Mouse (Mus musculus): ENCODE results near the gene Rbm47. TPM values are rescaled to one million over a fixed set of nuclear protein-coding genes. Genes with fewer than 3 reads are reported as not detected.

Gene Rbm47
- polyA plus RNA-seq, 1 experiment from 2014 or later: 2.4 TPM

DNA sequence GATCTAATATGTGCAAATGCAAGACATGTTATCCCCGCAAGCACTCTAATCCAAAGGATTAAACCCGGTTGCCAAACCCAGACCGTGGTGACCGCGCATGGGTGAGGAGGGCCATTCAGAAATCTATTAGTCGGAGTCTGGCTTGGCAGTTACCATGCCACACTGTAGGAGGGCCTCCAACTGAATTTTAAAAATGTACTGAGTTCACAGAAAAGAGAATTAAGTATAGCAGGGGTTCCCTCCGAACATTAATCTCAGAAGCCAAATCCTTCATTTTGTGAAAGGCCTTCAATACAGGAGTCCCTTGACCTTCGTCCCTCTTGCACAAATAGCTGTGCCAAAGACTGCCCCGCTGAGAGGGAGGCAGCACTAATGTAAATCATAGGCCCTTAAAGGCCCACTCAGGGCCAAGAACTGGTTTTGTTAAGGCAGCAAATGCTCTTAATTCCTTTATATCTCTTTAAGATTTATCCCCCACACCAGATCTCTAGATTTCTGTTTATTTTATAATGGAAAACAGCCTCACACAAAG lies 16.4 kb downstream of the Rbm47 start:
- H3K9ac ChIP-seq (replicated peaks): no peak overlapping the region
- ATAC-seq (ENCODE audit: insufficient number of reproducible peaks, insufficient read depth, low FRiP score, low TSS enrichment, low read depth): no peak
- peaks cover 25% of the 10 kb centered on the region; the same call in 1 of the 2 replicates for H3K27me3 ChIP-seq
- no peaks in the 10 kb centered on the region for H3K9me3 ChIP-seq
- H3K4me1 ChIP-seq (replicated peaks): peaks cover 2% of the 10 kb centered on the region; the same call in 1 of the 2 replicates
- H3K27ac ChIP-seq: no peak overlapping the region
- H3K4me2 ChIP-seq: no peak overlapping the region
- no peak overlapping the region for H3K4me3 ChIP-seq (replicated peaks)
- whole genome bisulfite sequencing: 82% methylated on average over 9 of the region's 9 CpGs
- H3K36me3 ChIP-seq: no peaks in the 10 kb centered on the region

DNA sequence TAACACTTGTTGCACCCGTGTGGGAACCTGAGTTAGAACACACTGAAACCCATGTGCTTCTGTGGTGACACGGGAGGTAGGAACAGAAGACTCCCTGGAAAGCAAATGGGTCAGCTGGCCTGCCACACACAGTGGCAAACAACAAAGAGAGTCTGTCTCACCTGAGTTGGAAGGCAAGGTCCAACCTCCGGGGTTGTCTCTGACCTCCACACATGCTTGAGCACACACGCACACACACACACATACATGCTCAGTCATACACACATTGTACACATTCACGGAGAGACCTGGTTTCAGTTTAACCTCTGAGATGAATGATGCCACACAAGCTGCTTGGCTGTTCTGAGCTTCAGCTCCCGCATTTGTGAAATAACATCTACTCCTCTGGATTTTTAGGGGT lies 18.3 kb downstream of the Rbm47 start:
- H3K27me3 ChIP-seq: peaks cover 33% of the 10 kb centered on the region

DNA sequence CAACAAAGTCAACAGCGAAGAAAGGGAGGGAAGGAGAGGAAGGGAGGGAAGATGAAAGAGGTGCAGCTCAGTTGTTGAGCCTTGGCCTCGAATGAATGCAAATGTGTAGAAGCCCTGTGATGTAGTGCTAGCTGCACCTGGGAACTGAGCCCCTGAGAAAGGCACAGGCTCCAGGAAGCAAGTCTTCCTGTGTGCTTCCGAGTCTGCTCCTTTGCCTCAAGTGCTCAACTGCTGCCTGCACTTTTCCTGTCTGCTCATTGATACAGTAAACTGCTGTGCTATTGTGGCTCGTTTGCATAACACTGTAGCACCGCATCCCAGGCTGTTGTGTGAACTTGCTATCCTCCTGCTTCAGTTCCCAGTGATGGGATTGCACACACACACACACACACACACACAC lies 19.4 kb downstream of the Rbm47 start:
- peaks cover 44% of the 10 kb centered on the region for H3K27me3 ChIP-seq
- H3K36me3 ChIP-seq: no peaks in the 10 kb centered on the region
- no peak overlapping the region for H3K4me3 ChIP-seq (replicated peaks)
- no peak overlapping the region for H3K27ac ChIP-seq
- no peak for ATAC-seq (ENCODE audit: insufficient number of reproducible peaks, insufficient read depth, low FRiP score, low TSS enrichment, low read depth)
- no peak overlapping the region for H3K4me2 ChIP-seq
- H3K9me3 ChIP-seq: no peaks in the 10 kb centered on the region
- 29% methylated on average over 5 of the region's 5 CpGs for WGBS
- peaks cover 12% of the 10 kb centered on the region for H3K4me1 ChIP-seq (replicated peaks)
- no peak overlapping the region for H3K9ac ChIP-seq (replicated peaks)

More for the DNA sequence above, 18.3 kb downstream of the Rbm47 start:
- H3K9me3 ChIP-seq: no peaks in the 10 kb centered on the region
- 83% methylated on average over 6 of the region's 6 CpGs for WGBS
- H3K9ac ChIP-seq (replicated peaks): no peak overlapping the region
- H3K4me3 ChIP-seq (replicated peaks): no peak overlapping the region
- no peak overlapping the region for H3K27ac ChIP-seq
- no peak overlapping the region for H3K4me2 ChIP-seq
- H3K4me1 ChIP-seq (replicated peaks): peaks cover 12% of the 10 kb centered on the region
- no peaks in the 10 kb centered on the region for H3K36me3 ChIP-seq
- no peak for ATAC-seq (ENCODE audit: insufficient number of reproducible peaks, insufficient read depth, low FRiP score, low TSS enrichment, low read depth)

DNA sequence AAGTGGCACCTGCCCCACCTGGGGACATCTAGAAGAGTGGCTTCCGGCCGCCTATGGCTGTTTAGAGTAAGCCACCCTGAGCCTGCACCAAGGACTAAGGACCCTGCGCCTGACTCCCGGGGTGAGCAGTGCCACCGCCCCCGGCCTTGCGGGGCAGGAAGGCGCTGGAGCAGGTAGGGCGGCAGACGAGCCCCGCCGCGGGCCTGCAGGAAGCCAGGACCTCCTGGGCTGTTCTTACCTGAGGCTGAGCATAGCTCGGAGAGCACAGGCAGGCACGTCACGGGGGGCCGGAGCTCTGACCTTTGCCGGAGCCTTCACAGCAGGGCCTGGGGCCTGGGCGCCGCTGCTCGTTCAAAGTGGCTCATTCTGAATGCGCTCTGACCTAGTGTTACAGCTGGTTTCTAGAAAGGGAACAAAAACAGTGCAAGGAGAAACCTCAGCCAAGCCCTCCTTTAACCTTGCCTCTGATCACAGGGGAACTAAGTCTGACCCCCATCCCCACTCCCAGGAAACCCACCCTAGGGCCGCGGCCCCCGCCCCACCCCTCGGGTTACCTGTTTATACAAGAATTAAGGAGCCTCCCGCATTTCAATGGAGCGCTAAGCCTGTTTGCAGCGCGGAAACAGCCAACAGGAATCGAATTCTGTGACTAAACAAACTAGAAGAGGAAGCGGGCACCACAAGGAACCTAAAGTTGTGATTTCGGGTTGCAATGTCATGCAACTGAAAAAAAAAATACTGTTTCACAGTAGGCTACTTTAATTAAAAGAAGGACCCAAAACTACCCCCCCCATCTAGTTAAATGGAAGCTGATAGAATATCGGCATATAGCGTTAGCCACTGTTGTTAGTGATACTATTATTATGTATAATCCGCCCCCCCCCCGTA lies 21.4 kb downstream of the Rbm47 start:
- no peaks in the 10 kb centered on the region for H3K36me3 ChIP-seq
- no peak; the same call in 1 of the 2 replicates for ATAC-seq (ENCODE audit: insufficient number of reproducible peaks, insufficient read depth, low FRiP score, low TSS enrichment, low read depth)

DNA sequence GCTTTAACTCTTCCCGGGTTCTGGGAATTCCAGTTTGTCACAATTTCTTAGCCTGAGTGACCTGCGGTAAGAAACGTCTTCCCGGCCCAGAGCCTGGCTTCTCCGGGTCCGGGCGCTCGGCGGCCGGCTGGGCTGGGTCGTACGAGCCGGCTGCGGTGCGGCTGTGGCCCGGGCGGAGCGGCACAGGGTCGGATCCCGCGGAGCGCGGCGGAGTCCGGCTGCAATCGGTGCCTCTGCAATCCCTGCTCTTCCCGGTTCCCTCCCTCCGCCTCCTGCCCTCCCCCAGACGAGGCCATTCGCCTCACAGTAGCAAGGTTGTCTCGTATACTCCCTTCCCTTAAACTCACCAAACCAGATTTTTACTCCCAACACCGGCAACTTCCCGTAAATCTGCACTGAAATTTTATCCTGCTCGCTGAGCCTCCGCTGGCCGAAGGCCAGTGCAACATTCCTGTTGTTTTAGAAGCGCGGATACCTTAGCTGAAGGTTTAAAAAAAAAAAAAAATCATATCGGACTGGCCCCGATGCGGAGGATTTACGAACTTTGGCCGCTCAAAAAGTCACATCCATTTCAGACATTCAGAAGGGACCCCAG lies 22.1 kb downstream of the Rbm47 start:
- under 1% methylated on average over 42 of the region's 43 CpGs for WGBS
- Histone ChIP-seq H3K27me3 (peaks cover 47% of the 10 kb centered on the region), H3K4me1 (replicated peaks) (peaks cover 12% of the 10 kb centered on the region), H3K9ac (replicated peaks) (peak overlapping the region; percentile 61), H3K36me3 (no peaks in the 10 kb centered on the region), H3K27ac (0 out of 2 replicates have a peak overlapping the region, but pooled peaks have one; percentile 35), H3K4me3 (replicated peaks) (peak overlapping the region; percentile 54), H3K4me2 (peak overlapping the region; percentile 94), H3K9me3 (no peaks in the 10 kb centered on the region)
- peak; percentile 58; the same call in 1 of the 2 replicates for ATAC-seq (ENCODE audit: insufficient number of reproducible peaks, insufficient read depth, low FRiP score, low TSS enrichment, low read depth)

More for the DNA sequence above, 21.4 kb downstream of the Rbm47 start:
- peak overlapping the region; percentile 60 for H3K9ac ChIP-seq (replicated peaks)
- no peaks in the 10 kb centered on the region for H3K9me3 ChIP-seq
- peaks cover 12% of the 10 kb centered on the region for H3K4me1 ChIP-seq (replicated peaks)
- H3K4me3 ChIP-seq (replicated peaks): peak overlapping the region; percentile 54
- peaks cover 47% of the 10 kb centered on the region for H3K27me3 ChIP-seq
- H3K4me2 ChIP-seq: peak overlapping the region; percentile 94
- H3K27ac ChIP-seq: peak overlapping the region; percentile 53; the same call in 1 of the 2 replicates
- WGBS: 8% methylated on average over 37 of the region's 37 CpGs

DNA sequence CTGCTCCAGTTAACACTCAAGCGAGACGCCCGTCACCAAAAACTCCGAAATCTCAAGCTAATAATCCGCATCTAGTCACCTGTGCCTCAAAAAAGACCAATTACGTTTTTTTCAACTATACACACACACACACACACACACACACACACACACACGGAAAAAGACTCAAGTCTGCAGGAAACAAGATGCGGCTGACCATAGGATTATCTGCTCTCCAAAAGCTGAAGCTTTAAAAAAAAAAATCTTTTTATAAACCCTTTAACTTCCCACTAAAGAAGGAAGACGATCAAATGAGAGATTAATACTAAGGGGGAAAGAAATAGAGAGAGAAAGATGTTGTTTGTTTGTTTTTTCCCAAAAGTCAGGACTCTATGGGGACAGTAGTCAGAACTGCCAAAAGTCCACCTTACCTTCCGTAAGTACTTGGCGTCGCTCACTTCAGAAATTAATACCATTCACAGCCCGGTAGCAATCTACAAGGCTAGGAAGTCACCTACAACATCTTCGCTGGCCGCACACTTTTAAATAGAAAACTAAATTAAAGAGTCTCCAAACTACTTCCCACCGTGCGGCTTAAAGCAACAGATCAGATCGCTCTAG lies 22.7 kb downstream of the Rbm47 start:
- peak overlapping the region; percentile 94 for H3K4me2 ChIP-seq
- WGBS: under 1% methylated on average over 18 of the region's 18 CpGs
- no peak overlapping the region for H3K27ac ChIP-seq
- H3K4me1 ChIP-seq (replicated peaks): peaks cover 12% of the 10 kb centered on the region
- H3K4me3 ChIP-seq (replicated peaks): peak overlapping the region; percentile 54
- peak overlapping the region; percentile 61 for H3K9ac ChIP-seq (replicated peaks)
- no peaks in the 10 kb centered on the region for H3K36me3 ChIP-seq
- no peaks in the 10 kb centered on the region for H3K9me3 ChIP-seq
- ATAC-seq (ENCODE audit: insufficient number of reproducible peaks, insufficient read depth, low FRiP score, low TSS enrichment, low read depth): no peak
- H3K27me3 ChIP-seq: peaks cover 47% of the 10 kb centered on the region

DNA sequence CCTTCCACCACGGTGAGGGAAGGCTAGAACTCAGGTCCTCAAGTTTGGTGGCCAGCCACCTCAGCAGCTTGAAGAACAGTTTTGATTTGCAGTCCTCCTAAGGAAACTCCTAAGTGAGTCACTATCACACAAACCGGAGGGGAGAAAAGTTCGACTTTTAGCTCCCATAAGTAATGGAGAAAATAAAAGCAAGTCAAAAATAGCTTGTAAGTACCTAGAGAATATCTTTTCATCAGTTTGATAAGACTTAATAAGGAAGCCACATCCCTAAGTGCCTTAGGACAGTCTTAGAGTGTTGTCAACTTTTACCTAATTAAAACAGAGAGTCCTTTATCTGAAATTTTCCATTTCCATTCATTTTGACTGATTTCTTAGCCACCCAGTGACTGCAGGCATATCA lies 23.3 kb downstream of the Rbm47 start:
- WGBS: 31% methylated on average over 3 of the region's 3 CpGs
- peaks cover 46% of the 10 kb centered on the region for H3K27me3 ChIP-seq
- no peaks in the 10 kb centered on the region for H3K9me3 ChIP-seq
- peak overlapping the region; percentile 54 for H3K4me3 ChIP-seq (replicated peaks)
- peaks cover 12% of the 10 kb centered on the region for H3K4me1 ChIP-seq (replicated peaks)
- ATAC-seq (ENCODE audit: insufficient number of reproducible peaks, insufficient read depth, low FRiP score, low TSS enrichment, low read depth): no peak
- H3K27ac ChIP-seq: no peak overlapping the region
- H3K4me2 ChIP-seq: peak overlapping the region; percentile 94
- no peaks in the 10 kb centered on the region for H3K36me3 ChIP-seq
- no peak overlapping the region for H3K9ac ChIP-seq (replicated peaks)

DNA sequence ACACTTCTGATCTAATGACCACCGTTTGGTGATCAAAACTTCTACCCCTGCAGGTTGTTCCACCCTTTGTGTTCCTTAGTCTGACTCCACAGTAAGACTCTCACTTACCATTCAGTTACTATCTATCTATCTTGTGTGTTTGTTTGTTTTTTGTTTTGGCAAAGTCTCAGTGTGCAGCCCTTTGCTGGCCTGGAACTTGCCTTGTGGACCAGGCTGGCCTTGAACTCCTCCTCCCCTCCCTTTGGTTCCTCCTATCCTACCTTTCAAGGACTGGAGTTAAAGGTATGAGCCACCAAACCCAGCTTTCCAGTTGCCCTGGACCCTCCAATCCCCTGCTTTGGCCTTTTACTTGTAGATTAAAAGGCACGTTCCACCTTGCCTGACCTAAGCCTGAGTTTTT lies 23.8 kb downstream of the Rbm47 start:
- no peak overlapping the region for H3K4me2 ChIP-seq
- H3K27ac ChIP-seq: no peak overlapping the region
- no peaks in the 10 kb centered on the region for H3K36me3 ChIP-seq
- ATAC-seq (ENCODE audit: insufficient number of reproducible peaks, insufficient read depth, low FRiP score, low TSS enrichment, low read depth): no peak
- H3K4me1 ChIP-seq (replicated peaks): peaks cover 12% of the 10 kb centered on the region
- H3K9me3 ChIP-seq: no peaks in the 10 kb centered on the region
- no peak overlapping the region for H3K4me3 ChIP-seq (replicated peaks)
- 53% methylated on average over 2 of the region's 2 CpGs for WGBS
- H3K9ac ChIP-seq (replicated peaks): no peak overlapping the region
- peaks cover 42% of the 10 kb centered on the region for H3K27me3 ChIP-seq

DNA sequence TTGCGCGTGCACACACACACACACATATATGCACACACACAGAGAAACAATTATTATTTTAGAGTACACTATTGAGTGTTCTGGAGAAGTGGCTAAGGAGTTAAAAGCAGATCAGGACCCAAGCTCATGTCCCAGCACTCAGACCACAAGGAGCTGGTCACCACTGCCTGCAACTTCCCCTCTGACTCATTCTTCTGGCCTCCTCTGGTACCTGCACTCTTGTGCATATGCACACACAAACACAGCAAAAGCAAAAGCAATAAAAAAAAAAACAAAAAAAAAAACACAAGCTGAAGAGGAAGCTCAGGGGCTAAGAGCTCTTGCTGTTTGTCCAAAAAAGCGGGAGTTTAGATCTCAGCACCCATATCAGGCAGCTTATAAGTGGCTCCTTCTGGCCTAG lies 25.6 kb downstream of the Rbm47 start:
- Histone ChIP-seq H3K27me3 (peaks cover 29% of the 10 kb centered on the region), H3K9ac (replicated peaks) (no peak overlapping the region), H3K4me1 (replicated peaks) (peaks cover 12% of the 10 kb centered on the region), H3K4me3 (replicated peaks) (no peak overlapping the region), H3K27ac (no peak overlapping the region), H3K9me3 (no peaks in the 10 kb centered on the region), H3K36me3 (no peaks in the 10 kb centered on the region), H3K4me2 (no peak overlapping the region)
- no peak for ATAC-seq (ENCODE audit: insufficient number of reproducible peaks, insufficient read depth, low FRiP score, low TSS enrichment, low read depth)
- 92% methylated on average over 3 of the region's 3 CpGs for WGBS

DNA sequence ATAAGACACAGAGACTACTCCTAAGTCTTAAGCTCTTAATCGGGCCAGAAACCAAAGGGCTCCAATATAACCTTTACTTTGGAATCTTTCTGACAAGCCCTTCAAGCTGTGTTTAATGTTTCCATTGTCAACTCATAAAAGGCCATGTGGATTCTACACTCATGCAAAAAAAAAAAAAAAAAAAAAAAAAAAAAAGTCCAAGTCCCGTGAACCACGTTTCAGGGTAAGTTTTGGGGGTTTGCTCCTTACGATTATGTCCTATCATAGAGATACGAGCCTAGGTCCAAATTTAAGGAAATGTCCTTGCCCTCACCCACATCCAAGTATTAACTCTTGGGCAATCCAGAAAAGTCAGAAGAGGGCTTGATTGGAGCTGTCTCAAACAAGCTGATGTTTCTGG lies 27.3 kb downstream of the Rbm47 start:
- no peak for ATAC-seq (ENCODE audit: insufficient number of reproducible peaks, insufficient read depth, low FRiP score, low TSS enrichment, low read depth)
- Histone ChIP-seq H3K27ac (no peak overlapping the region), H3K4me1 (replicated peaks) (peaks cover 5% of the 10 kb centered on the region), H3K36me3 (no peaks in the 10 kb centered on the region), H3K4me2 (no peak overlapping the region), H3K4me3 (replicated peaks) (no peak overlapping the region), H3K9me3 (no peaks in the 10 kb centered on the region), H3K9ac (replicated peaks) (no peak overlapping the region), H3K27me3 (peaks cover 18% of the 10 kb centered on the region)
- 63% methylated on average over 5 of the region's 5 CpGs for WGBS

Measured in limb, embryonic 12.5 days (tissue).